Mouse (Mus musculus) gonadal fat pad, adult 2 months (tissue): ENCODE measurements around the gene Olfr1133. TPM values are rescaled to one million over a fixed set of nuclear protein-coding genes. Genes with fewer than 3 reads are reported as not detected.
"Not testable (repeated sequence)": the region's sequence is repeated elsewhere in the genome, so short reads cannot be mapped to it uniquely, and the experiment has no call there.

Experiments
- DNase-seq: peaks from one replicate; pipeline ENCODE4 v3.0.0-alpha.2; 2012; ENCODE audit warnings: low read depth
- polyA plus RNA-seq: library from polyadenylated mRNA; depleted of rRNA; stranded (reverse); fragments of >200 nt; gene quantifications from 2 replicates; pipeline ENCODE4 v1.2.3, GENCODE M21; 2012; rRNA removed

Olfr1133 gene
- polyA plus RNA-seq: not detected in 2 replicates

DNA sequence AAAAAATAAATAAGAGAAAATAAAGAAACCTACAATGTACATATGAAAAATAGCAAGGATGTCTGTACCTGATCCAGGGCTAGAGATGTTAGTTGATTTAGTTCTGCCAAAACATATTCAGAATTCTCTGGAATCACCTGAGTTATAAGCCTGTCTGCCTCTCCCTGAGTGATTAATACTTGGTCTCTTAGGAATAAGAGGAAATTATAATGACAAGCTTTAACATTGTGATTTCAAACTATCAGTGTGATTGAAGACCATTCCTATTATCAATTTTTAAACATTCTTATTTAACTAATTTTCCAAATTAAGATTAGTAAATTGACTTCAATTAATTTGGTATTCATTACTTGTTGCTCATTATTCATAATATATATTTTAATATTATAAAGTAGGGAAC, at the start of gene Olfr1133:
TSS of gene Olfr1133 (minus strand) at position 101 of the 400 bp plus-strand sequence.
- DNase-seq: no peak

- DNase-seq: no peak
These were observed 46.7 kb upstream of the Olfr1133 start, which contains the start of gene Olfr1136 for GRCm38 (mm10) chr2:87693847-87694246. Gene Olfr1136, minus strand, starts transcription at chr2:87693947.

DNA sequence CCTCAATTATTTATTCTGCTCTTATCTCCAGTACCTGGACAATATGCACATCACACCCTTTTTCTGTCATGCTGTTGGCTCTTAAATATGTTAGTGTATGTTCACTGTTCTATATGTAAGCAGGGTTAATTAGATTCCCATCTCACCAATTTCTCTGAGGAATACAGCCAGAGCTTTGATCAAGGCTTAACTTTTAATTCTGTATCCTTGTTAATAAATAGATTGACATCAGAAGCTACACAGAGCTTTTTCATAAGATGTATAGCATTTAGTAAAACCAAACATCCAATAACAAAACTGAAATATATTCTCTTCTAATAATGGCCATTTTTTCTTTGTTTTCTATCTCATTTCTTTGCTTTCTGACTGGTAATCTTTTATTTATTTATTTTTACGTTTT, 26.4 kb upstream of the Olfr1133 start, which contains the start of gene Olfr1135:
TSS of gene Olfr1135 (minus strand) at position 101 of the 400 bp plus-strand sequence.
- DNase-seq: no peak

DNA sequence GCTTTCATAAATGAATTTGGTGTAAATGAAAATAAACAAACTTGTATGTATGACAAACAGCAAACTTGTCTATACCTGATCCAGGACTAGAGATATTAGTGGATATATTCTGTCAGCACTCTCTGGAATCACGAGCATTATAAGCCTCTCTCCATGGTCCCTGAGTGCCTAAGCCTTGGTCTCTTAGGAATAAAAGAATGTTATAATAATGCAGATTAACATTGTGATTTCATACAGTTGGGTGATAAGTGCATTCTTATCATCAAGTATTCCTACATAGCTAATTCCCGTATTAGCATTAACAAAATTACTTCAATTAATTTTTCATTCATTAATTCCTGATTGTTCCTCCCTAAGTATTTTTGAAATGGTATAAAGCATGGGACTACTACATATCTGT, 11.2 kb upstream of the Olfr1133 start, which contains the start of gene Olfr1134:
TSS of gene Olfr1134 (minus strand) at position 101 of the 400 bp plus-strand sequence.
- DNase-seq: no peak

GRCm38 (mm10) chr2:87642441-87642840, 4.7 kb downstream of the Olfr1133 start:
- DNase-seq: no peak

GRCm38 (mm10) chr2:87637435-87637834, 9.7 kb downstream of the Olfr1133 start, which contains the start of gene Olfr1132:
Gene Olfr1132, minus strand, starts transcription at chr2:87637535.
- no peak for DNase-seq

DNA sequence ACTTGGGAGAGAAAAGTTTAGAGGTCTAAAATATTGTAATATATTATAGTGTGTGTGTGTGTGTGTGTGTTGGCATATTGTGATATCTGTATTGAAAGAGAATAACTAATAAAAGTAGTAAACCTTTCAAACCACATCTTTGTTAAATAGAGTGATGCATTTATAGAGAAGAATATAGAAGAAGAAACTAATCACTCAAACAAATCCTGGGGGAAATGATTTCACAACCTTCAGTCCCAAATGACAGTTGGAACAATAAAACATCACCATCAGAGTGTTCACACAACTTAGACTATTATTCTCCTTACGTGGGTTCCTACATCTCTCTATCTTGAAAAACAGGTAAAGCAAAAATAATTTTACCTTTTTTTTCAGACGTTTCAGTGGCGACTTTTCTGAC, 20.4 kb downstream of the Olfr1133 start, which contains the start of gene Olfr1131:
TSS of gene Olfr1131 (plus strand) at position 301 of the 400 bp plus-strand sequence.
- no peak for DNase-seq

DNA sequence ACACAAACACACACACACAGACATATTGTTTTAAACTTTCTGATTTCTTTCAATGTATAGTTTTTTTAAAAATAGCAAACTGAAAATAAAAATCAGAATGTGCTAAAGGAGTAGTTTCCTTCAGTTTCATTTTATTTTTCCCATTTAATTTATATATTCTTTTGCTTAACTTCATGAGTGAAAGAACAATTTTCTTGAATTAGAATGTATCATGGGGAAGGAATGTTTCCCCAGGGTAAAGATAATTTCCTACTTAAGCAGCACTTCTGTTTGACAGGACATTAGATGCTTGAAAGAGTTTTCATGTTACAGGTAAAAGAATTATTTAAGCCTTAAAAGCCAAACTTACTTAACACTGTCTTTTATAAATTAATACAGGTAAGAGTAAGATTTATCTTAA, 41.3 kb downstream of the Olfr1133 start, which contains the start of gene Olfr1130:
TSS of gene Olfr1130 (plus strand) at position 301 of the 400 bp plus-strand sequence.
- not testable (repeated sequence) for DNase-seq

Other genes with a start within 250 kb of the Olfr1133 start
- gene Olfr1123, start 230.7 kb downstream of the Olfr1133 start, polyA plus RNA-seq: not detected in 2 replicates
- not detected in 2 replicates for gene Olfr1124, start 217.1 kb downstream of the Olfr1133 start, polyA plus RNA-seq
- gene Olfr1126, start 193.4 kb downstream of the Olfr1133 start, polyA plus RNA-seq: not detected in 2 replicates
- gene Pramel7, start 150.3 kb downstream of the Olfr1133 start, polyA plus RNA-seq: not detected in 2 replicates
- gene Pramel6, start 140.8 kb downstream of the Olfr1133 start, polyA plus RNA-seq: not detected in 2 replicates
- gene Olfr153, start 115.6 kb downstream of the Olfr1133 start, polyA plus RNA-seq: not detected in 2 replicates
- gene Olfr1128, start 101.8 kb downstream of the Olfr1133 start, polyA plus RNA-seq: not detected in 2 replicates
- not detected in 2 replicates for gene Olfr1129, start 73.5 kb downstream of the Olfr1133 start, polyA plus RNA-seq
- not detected in 2 replicates for gene Olfr1130, start 41.2 kb downstream of the Olfr1133 start, polyA plus RNA-seq
- not detected in 2 replicates for gene Olfr1131, start 20.3 kb downstream of the Olfr1133 start, polyA plus RNA-seq
- gene Olfr1132, start 9.8 kb downstream of the Olfr1133 start, polyA plus RNA-seq: not detected in 2 replicates
- not detected in 2 replicates for gene Olfr1134, start 11.1 kb upstream of the Olfr1133 start, polyA plus RNA-seq
- gene Olfr1135, start 26.3 kb upstream of the Olfr1133 start, polyA plus RNA-seq: not detected in 2 replicates
- gene Olfr1136, start 46.6 kb upstream of the Olfr1133 start, polyA plus RNA-seq: not detected in 2 replicates
- not detected in 2 replicates for gene Olfr1137, start 65.8 kb upstream of the Olfr1133 start, polyA plus RNA-seq
- not detected in 2 replicates for gene Olfr1138, start 92.6 kb upstream of the Olfr1133 start, polyA plus RNA-seq
- not detected in 2 replicates for gene Olfr1140, start 96.4 kb upstream of the Olfr1133 start, polyA plus RNA-seq
- not detected in 2 replicates for gene Olfr1141, start 106.6 kb upstream of the Olfr1133 start, polyA plus RNA-seq
- gene Olfr152, start 132.1 kb upstream of the Olfr1133 start, polyA plus RNA-seq: not detected in 2 replicates
- not detected in 2 replicates for gene Olfr1143, start 153.2 kb upstream of the Olfr1133 start, polyA plus RNA-seq
- not detected in 2 replicates for gene Olfr1145, start 162.4 kb upstream of the Olfr1133 start, polyA plus RNA-seq
- gene Olfr1148, start 183.2 kb upstream of the Olfr1133 start, polyA plus RNA-seq: not detected in 2 replicates
- not detected in 2 replicates for gene Olfr1150-ps1, start 196.6 kb upstream of the Olfr1133 start, polyA plus RNA-seq
- gene Olfr1151, start 208.5 kb upstream of the Olfr1133 start, polyA plus RNA-seq: not detected in 2 replicates
- not detected in 2 replicates for gene Olfr1152, start 219.1 kb upstream of the Olfr1133 start, polyA plus RNA-seq
- gene Olfr1153, start 247.6 kb upstream of the Olfr1133 start, polyA plus RNA-seq: not detected in 2 replicates